Mouse (Mus musculus): Measurements from ENCODE around the gene Aqp1. TPM values are rescaled to one million over a fixed set of nuclear protein-coding genes. Genes with fewer than 3 reads are reported as not detected.

The Aqp1 gene
- polyA plus RNA-seq, 1 experiment from 2014 or later: 140 TPM

GRCm38 (mm10) chr6:55389321-55389720, 53.1 kb downstream of the Aqp1 start:
- Histone ChIP-seq H3K4me1 (replicated peaks; ENCODE audit: insufficient read depth, low read length) (no peaks in the 10 kb centered on the region), H3K4me3 (replicated peaks; ENCODE audit: low read depth, low read length) (no peak overlapping the region), H3K9ac (ENCODE audit: low read depth, low read length) (no peak overlapping the region), H3K9me3 (replicated peaks; ENCODE audit: low read length) (no peaks in the 10 kb centered on the region), H3K27ac (no peak overlapping the region), H3K27me3 (ENCODE audit: insufficient read depth, low read length) (no peaks in the 10 kb centered on the region), H3K4me2 (ENCODE audit: low read length) (no peak overlapping the region), H3K36me3 (ENCODE audit: insufficient read depth, low read length) (no peaks in the 10 kb centered on the region)
- 74% methylated on average over 5 of the region's 5 CpGs for WGBS
- no peak for TF ChIP-seq CTCF (IDR thresholded peaks at IDR 0.05; ENCODE audit: low read depth)
- no peak for DNase-seq (ENCODE audit: low spot score)
- no peak for ATAC-seq (replicated peaks; ENCODE audit: low FRiP score, low read depth)

DNA sequence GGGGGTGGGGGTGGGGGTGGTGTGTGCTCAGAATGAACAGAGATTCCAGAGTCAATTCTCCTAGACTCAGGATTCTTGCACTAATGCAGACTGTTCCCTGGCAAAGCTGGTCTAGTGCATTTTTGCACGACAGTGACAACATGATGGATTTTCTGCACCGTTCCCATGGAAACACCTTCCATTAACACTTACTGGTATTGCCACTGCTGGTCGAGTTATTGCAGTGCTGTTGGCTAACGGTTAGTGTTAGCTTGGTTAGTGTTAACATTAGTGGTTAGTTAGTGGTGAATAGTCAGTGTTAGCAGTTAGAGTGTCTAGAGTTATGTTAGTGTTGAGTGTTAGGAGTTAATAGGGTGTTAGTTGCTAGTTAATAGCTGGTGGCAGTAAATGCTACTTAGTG, 55.6 kb downstream of the Aqp1 start:
- H3K27me3 ChIP-seq (ENCODE audit: insufficient read depth, low read length): no peaks in the 10 kb centered on the region
- H3K36me3 ChIP-seq (ENCODE audit: insufficient read depth, low read length): no peaks in the 10 kb centered on the region
- DNase-seq (ENCODE audit: low spot score): no peak
- 14% methylated on average over 4 of the region's 4 CpGs for WGBS
- no peak overlapping the region for H3K4me2 ChIP-seq (ENCODE audit: low read length)
- no peaks in the 10 kb centered on the region; the same call in 1 of the 2 replicates for H3K4me1 ChIP-seq (replicated peaks; ENCODE audit: insufficient read depth, low read length)
- TF ChIP-seq CTCF (IDR thresholded peaks at IDR 0.05; ENCODE audit: low read depth): no peak
- H3K4me3 ChIP-seq (replicated peaks; ENCODE audit: low read depth, low read length): no peak overlapping the region
- no peak for ATAC-seq (replicated peaks; ENCODE audit: low FRiP score, low read depth)
- H3K9me3 ChIP-seq (replicated peaks; ENCODE audit: low read length): no peaks in the 10 kb centered on the region
- no peak overlapping the region for H3K27ac ChIP-seq
- no peak overlapping the region for H3K9ac ChIP-seq (ENCODE audit: low read depth, low read length)

DNA sequence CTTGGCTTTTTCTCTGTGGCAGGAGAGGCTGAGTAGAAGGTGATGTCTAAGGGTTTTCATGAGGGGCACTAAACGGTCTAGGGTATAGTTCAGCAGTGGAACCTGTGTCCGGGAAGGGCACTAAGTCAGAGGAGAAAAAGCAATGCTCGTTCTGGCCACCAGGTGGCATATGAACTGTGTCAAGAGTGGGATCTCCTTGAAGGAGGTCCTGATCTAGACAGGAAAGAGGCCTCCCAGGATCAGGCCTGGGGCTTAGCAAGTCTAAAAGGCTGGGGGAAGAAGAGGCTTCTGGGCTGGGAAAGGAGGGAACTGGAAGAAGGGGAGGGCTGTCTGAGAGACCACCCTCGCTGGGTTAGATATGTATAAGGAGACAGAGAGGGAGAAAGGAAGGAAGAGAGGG, 56.2 kb downstream of the Aqp1 start:
- Histone ChIP-seq H3K36me3 (ENCODE audit: insufficient read depth, low read length) (no peaks in the 10 kb centered on the region), H3K27ac (no peak overlapping the region), H3K4me3 (replicated peaks; ENCODE audit: low read depth, low read length) (no peak overlapping the region), H3K9ac (ENCODE audit: low read depth, low read length) (no peak overlapping the region), H3K9me3 (replicated peaks; ENCODE audit: low read length) (no peaks in the 10 kb centered on the region), H3K4me1 (replicated peaks; ENCODE audit: insufficient read depth, low read length) (no peaks in the 10 kb centered on the region; the same call in 1 of the 2 replicates), H3K4me2 (ENCODE audit: low read length) (no peak overlapping the region), H3K27me3 (ENCODE audit: insufficient read depth, low read length) (no peaks in the 10 kb centered on the region)
- TF ChIP-seq CTCF (IDR thresholded peaks at IDR 0.05; ENCODE audit: low read depth): peak; percentile 87
- DNase-seq (ENCODE audit: low spot score) (peak; percentile 89), ATAC-seq (replicated peaks; ENCODE audit: low FRiP score, low read depth) (peak; percentile 59; the same call in 1 of the 2 replicates)
- 8% methylated on average over 4 of the region's 4 CpGs for WGBS

GRCm38 (mm10) chr6:55394854-55395253, 58.6 kb downstream of the Aqp1 start:
- Histone ChIP-seq H3K4me1 (replicated peaks; ENCODE audit: insufficient read depth, low read length) (no peaks in the 10 kb centered on the region; the same call in 1 of the 2 replicates), H3K27me3 (ENCODE audit: insufficient read depth, low read length) (no peaks in the 10 kb centered on the region), H3K36me3 (ENCODE audit: insufficient read depth, low read length) (no peaks in the 10 kb centered on the region), H3K27ac (no peak overlapping the region), H3K9ac (ENCODE audit: low read depth, low read length) (no peak overlapping the region), H3K9me3 (replicated peaks; ENCODE audit: low read length) (no peaks in the 10 kb centered on the region), H3K4me3 (replicated peaks; ENCODE audit: low read depth, low read length) (no peak overlapping the region), H3K4me2 (ENCODE audit: low read length) (no peak overlapping the region)
- 78% methylated on average over 10 of the region's 10 CpGs for WGBS
- no peak for TF ChIP-seq CTCF (IDR thresholded peaks at IDR 0.05; ENCODE audit: low read depth)
- ATAC-seq (replicated peaks; ENCODE audit: low FRiP score, low read depth) (no peak), DNase-seq (ENCODE audit: low spot score) (no peak)

DNA sequence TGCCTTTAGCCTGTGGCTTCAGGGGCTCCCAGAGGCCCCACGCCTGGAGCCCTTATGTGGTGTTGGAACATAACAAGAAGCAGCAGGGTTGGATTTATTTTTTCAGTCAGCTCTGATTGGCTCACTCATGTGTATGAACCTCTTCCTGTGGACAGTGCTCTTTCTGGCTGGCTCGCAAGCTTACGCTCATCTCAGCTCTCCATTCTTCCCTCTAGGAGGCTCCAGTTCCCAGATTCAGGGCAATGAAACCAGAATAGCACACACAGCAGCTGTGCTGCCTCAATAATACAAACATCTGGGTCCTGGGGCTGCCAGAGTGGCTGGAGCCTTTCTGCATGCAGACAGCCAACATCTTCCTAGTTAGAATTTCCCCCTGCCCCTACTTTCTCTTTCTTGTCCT, 59.9 kb downstream of the Aqp1 start:
- Histone ChIP-seq H3K27ac (no peak overlapping the region), H3K9ac (ENCODE audit: low read depth, low read length) (no peak overlapping the region), H3K27me3 (ENCODE audit: insufficient read depth, low read length) (no peaks in the 10 kb centered on the region), H3K4me1 (replicated peaks; ENCODE audit: insufficient read depth, low read length) (no peaks in the 10 kb centered on the region; the same call in 1 of the 2 replicates), H3K9me3 (replicated peaks; ENCODE audit: low read length) (no peaks in the 10 kb centered on the region), H3K36me3 (ENCODE audit: insufficient read depth, low read length) (no peaks in the 10 kb centered on the region), H3K4me3 (replicated peaks; ENCODE audit: low read depth, low read length) (no peak overlapping the region), H3K4me2 (ENCODE audit: low read length) (no peak overlapping the region)
- 29% methylated on average over 3 of the region's 3 CpGs for WGBS
- TF ChIP-seq CTCF (IDR thresholded peaks at IDR 0.05; ENCODE audit: low read depth): peak; percentile 68
- DNase-seq (ENCODE audit: low spot score) (peak; percentile 92), ATAC-seq (replicated peaks; ENCODE audit: low FRiP score, low read depth) (peak; percentile 41; the same call in 1 of the 2 replicates)

DNA sequence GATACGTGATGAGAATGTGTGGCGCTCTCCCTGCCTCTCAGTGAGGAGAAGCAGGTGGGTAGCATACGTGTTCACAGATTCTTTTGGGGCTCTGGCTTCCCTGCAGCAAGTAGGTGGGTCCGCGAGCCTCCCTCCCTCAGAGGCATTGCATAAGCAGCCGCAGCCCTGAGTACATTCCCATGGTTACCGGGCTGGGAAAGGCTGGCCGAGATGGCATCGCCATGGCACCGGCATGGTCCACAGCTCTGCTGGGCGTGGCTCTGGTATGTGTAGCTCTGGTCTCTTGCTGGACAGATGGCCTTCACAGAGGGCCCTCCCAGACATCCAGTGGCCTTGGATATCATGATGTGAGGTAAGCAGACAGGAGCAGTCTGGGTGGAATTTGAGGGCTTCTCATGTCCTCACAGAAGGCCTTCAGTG, 60.4 kb downstream of the Aqp1 start:
- H3K27me3 ChIP-seq (ENCODE audit: insufficient read depth, low read length): no peaks in the 10 kb centered on the region
- H3K4me1 ChIP-seq (replicated peaks; ENCODE audit: insufficient read depth, low read length): no peaks in the 10 kb centered on the region; the same call in 1 of the 2 replicates
- DNase-seq (ENCODE audit: low spot score) (no peak), ATAC-seq (replicated peaks; ENCODE audit: low FRiP score, low read depth) (0 out of 2 replicates have a peak, but pooled peaks have one; percentile 53)
- H3K27ac ChIP-seq: peak overlapping the region; percentile 47; the same call in 1 of the 2 replicates
- no peak for TF ChIP-seq CTCF (IDR thresholded peaks at IDR 0.05; ENCODE audit: low read depth)
- 51% methylated on average over 11 of the region's 11 CpGs for WGBS
- no peaks in the 10 kb centered on the region for H3K36me3 ChIP-seq (ENCODE audit: insufficient read depth, low read length)
- no peaks in the 10 kb centered on the region for H3K9me3 ChIP-seq (replicated peaks; ENCODE audit: low read length)
- H3K9ac ChIP-seq (ENCODE audit: low read depth, low read length): no peak overlapping the region
- H3K4me2 ChIP-seq (ENCODE audit: low read length): no peak overlapping the region
- no peak overlapping the region for H3K4me3 ChIP-seq (replicated peaks; ENCODE audit: low read depth, low read length)

Small RNA genes within 50 kb of the gene (microRNA-seq; reads per million reads assigned to microRNA genes)
- not detected for gene Gm25458

Other genes starting within 250 kb of the Aqp1 start
- gene Crhr2, start 203.4 kb upstream of the Aqp1 start, polyA plus RNA-seq (2015; fragmentation: Nextera tagmentation; extraction: Ambion mirVana): 0.06 and 0.12 TPM in 2 replicates
- gene Inmt, start 161.4 kb upstream of the Aqp1 start, polyA plus RNA-seq (2015; fragmentation: Nextera tagmentation; extraction: Ambion mirVana): 25.1 and 25.4 TPM in 2 replicates
- 11.6 TPM in 2 replicates for gene Mindy4, start 133.0 kb upstream of the Aqp1 start, polyA plus RNA-seq (2015; fragmentation: Nextera tagmentation; extraction: Ambion mirVana)
- gene Ghrhr, start 39.9 kb downstream of the Aqp1 start, polyA plus RNA-seq (2015; fragmentation: Nextera tagmentation; extraction: Ambion mirVana): 0.17 and 0.59 TPM in 2 replicates
- gene Adcyap1r1, start 115.5 kb downstream of the Aqp1 start, polyA plus RNA-seq (2015; fragmentation: Nextera tagmentation; extraction: Ambion mirVana): 1.2 TPM in 2 replicates